Mouse (Mus musculus) myocyte (in vitro differentiated cells): ENCODE data around the gene Igsf9b.

ENCODE experiments used
- CEBPB ChIP-seq: IDR thresholded peaks from 2 replicates; pipeline ENCODE4 v1.6.1; 2011; ENCODE audit warnings: mild to moderate bottlenecking, moderate library complexity; ENCODE audit not compliant: poor library complexity, insufficient read depth, severe bottlenecking
- E2F4 ChIP-seq: IDR thresholded peaks from one replicate; pipeline ENCODE4 v1.6.1; 2011; ENCODE audit warnings: mild to moderate bottlenecking, control low read depth, moderate library complexity; ENCODE audit not compliant: insufficient read depth
- MAX ChIP-seq: IDR thresholded peaks from one replicate; pipeline ENCODE4 v1.6.1; 2011; ENCODE audit warnings: low read depth, mild to moderate bottlenecking, control low read depth
- MYOD1 ChIP-seq, 3 experiments: IDR thresholded peaks; one replicate each; pipeline ENCODE4 v1.6.1; 2011; ENCODE audit warnings: control low read depth in 2 of 3, low read depth in 2 of 3, mild to moderate bottlenecking in 2 of 3, moderate library complexity in 1 of 3; ENCODE audit not compliant: insufficient read length in 2 of 3, control insufficient read depth in 1 of 3
- MYOG ChIP-seq, 3 experiments: IDR thresholded peaks; one replicate each; pipeline ENCODE4 v1.6.1; 2011; ENCODE audit warnings: control low read depth in 2 of 3, low read depth in 2 of 3, mild to moderate bottlenecking in 2 of 3; ENCODE audit not compliant: insufficient read length in 2 of 3, control insufficient read depth in 1 of 3, insufficient read depth in 1 of 3
- POLR2A ChIP-seq: IDR thresholded peaks from one replicate; pipeline ENCODE4 v1.6.1; 2011; ENCODE audit warnings: low read depth, mild to moderate bottlenecking, control low read depth, moderate library complexity; ENCODE audit not compliant: insufficient read length
- REST ChIP-seq: IDR thresholded peaks from one replicate; pipeline ENCODE4 v1.6.1; 2011; ENCODE audit warnings: mild to moderate bottlenecking, control low read depth, moderate library complexity; ENCODE audit not compliant: insufficient read depth, insufficient read length
- SRF ChIP-seq: IDR thresholded peaks from one replicate; pipeline ENCODE4 v1.6.1; 2011; ENCODE audit warnings: low read depth; ENCODE audit not compliant: control insufficient read depth, insufficient read length
- TCF12 ChIP-seq: IDR thresholded peaks from one replicate; pipeline ENCODE4 v1.6.1; 2011; ENCODE audit warnings: mild to moderate bottlenecking, control low read depth; ENCODE audit not compliant: poor library complexity, insufficient read depth, severe bottlenecking
- TCF3 ChIP-seq: IDR thresholded peaks from one replicate; pipeline ENCODE4 v1.6.1; 2011; ENCODE audit warnings: low read depth, control low read depth; ENCODE audit not compliant: insufficient read length
- USF1 ChIP-seq: IDR thresholded peaks from one replicate; pipeline ENCODE4 v1.6.1; 2011; ENCODE audit warnings: low read depth, mild to moderate bottlenecking, control low read depth, moderate library complexity

DNA sequence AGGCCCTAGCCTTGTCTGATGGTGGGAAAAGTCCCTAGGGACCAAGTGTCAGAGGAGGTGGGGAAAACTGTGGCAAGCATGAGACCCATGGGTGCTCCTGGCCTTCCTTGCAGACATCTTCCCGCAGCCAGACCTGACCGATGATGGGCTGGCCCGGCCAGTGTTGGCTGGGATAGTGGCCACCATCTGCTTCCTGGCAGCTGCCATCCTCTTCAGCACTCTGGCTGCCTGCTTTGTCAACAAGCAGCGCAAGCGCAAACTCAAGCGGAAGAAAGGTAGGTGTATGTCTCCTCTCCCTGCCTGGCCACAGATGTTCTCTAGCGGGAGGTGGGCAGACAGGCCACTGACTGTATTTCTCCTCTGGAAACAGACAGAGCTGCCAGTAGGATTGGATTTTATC is 32.5 kb downstream of the Igsf9b start:
- TF ChIP-seq MYOG (IDR thresholded peaks at IDR 0.05; ENCODE audit: control insufficient read depth in 1 of 3, insufficient read depth in 1 of 3, insufficient read length in 2 of 3, low read depth in 2 of 3), result no peak
- no peak for TF ChIP-seq MAX
- no peak for TF ChIP-seq POLR2A
- TF ChIP-seq TCF12, result no peak
- no peak for TF ChIP-seq USF1
- no peak for TF ChIP-seq CEBPB
- no peak for TF ChIP-seq SRF
- no peak for TF ChIP-seq REST
- TF ChIP-seq TCF3, result no peak
- TF ChIP-seq E2F4, result no peak
- no peak for TF ChIP-seq MYOD1 (IDR thresholded peaks at IDR 0.05; ENCODE audit: control insufficient read depth in 1 of 3, insufficient read length in 2 of 3, low read depth in 2 of 3)
